Mouse (Mus musculus) ES-E14 (cell line): ENCODE measurements around the gene Nrarp.

Experiments
- HCFC1 ChIP-seq: IDR thresholded peaks from 2 replicates; pipeline ENCODE4 v1.6.1; 2012; ENCODE audit warnings: low read length, inconsistent platforms, borderline replicate concordance; ENCODE audit not compliant: insufficient read depth
- ZC3H11A ChIP-seq: IDR thresholded peaks from 2 replicates; pipeline ENCODE4 v1.6.1; 2012; ENCODE audit warnings: low read depth, mild to moderate bottlenecking, inconsistent platforms, low read length, borderline replicate concordance

GRCm38 (mm10) chr2:25167919-25168664 is 12.5 kb upstream of the Nrarp start:
- no peak for TF ChIP-seq ZC3H11A
- TF ChIP-seq HCFC1: no peak
